Mouse (Mus musculus) hindbrain, embryonic 11.5 days (tissue): Measurements from ENCODE around the gene Myh1. TPM values are rescaled to one million over a fixed set of nuclear protein-coding genes. Genes with fewer than 3 reads are reported as not detected.

Source experiments
- ATAC-seq: fragments of 200-750 bp; cut with Nextera tagmentation; 2 replicates; pipeline ENCODE4 v1.8.0; 2017; ENCODE audit warnings: mild to moderate bottlenecking, moderate TSS enrichment, moderate library complexity; ENCODE audit not compliant: low FRiP score
- DNase-seq: peaks from one replicate; pipeline ENCODE4 v3.0.0-alpha.2; 2015; ENCODE audit warnings: low spot score
- H3K27ac ChIP-seq: fragments of 300-500 bp; sonication (generic); 2 replicates; pipeline ENCODE4 v1.5.1; 2014; ENCODE audit warnings: mild to moderate bottlenecking, low read depth, low read length
- H3K27me3 ChIP-seq: fragments of 300-500 bp; sonication (generic); 2 replicates; pipeline ENCODE4 v1.6.1; 2014; ENCODE audit warnings: mild to moderate bottlenecking, low read length, moderate library complexity, mixed read lengths; ENCODE audit not compliant: control insufficient read depth, insufficient read depth
- H3K36me3 ChIP-seq: fragments of 300-500 bp; sonication (generic); 2 replicates; pipeline ENCODE4 v1.6.1; 2014; ENCODE audit warnings: mild to moderate bottlenecking, low read length, moderate library complexity, mixed read lengths; ENCODE audit not compliant: control insufficient read depth, insufficient read depth
- H3K4me1 ChIP-seq: fragments of 300-500 bp; sonication (generic); replicated peaks from 2 replicates; pipeline ENCODE4 v1.6.1; 2014; ENCODE audit warnings: low read length, mixed read lengths; ENCODE audit not compliant: control insufficient read depth, insufficient read depth
- H3K4me2 ChIP-seq: fragments of 300-500 bp; sonication (generic); replicated peaks from 2 replicates; pipeline ENCODE4 v1.6.1; 2014; ENCODE audit warnings: mild to moderate bottlenecking, low read depth, low read length
- H3K4me3 ChIP-seq: fragments of 300-500 bp; sonication (generic); 2 replicates; pipeline ENCODE4 v1.5.1; 2014; ENCODE audit warnings: low read depth, low read length
- H3K9ac ChIP-seq: fragments of 300-500 bp; sonication (generic); 2 replicates; pipeline ENCODE4 v1.6.1; 2014; ENCODE audit warnings: low read depth, low read length
- H3K9me3 ChIP-seq: fragments of 300-500 bp; sonication (generic); 2 replicates; pipeline ENCODE4 v1.6.1; 2016; ENCODE audit warnings: low read length; ENCODE audit not compliant: control insufficient read depth
- WGBS: fragments of 180-500 bp; shearing (Covaris S2); extraction: QIAGEN DNeasy Blood & Tissue Kit; methylation state at CpG from one replicate; pipeline ENCODE4 v1.1.7; 2014; 5-methylcytosine and 5-hydroxymethylcytosine counted together
- polyA plus RNA-seq: library from polyadenylated mRNA; unstranded; fragments of >200 nt; fragmentation: Nextera tagmentation; extraction: Ambion mirVana; gene quantifications from 2 replicates; pipeline ENCODE4 v1.2.1, GENCODE M21; 2014

The Myh1 gene
- 0.03 and 0.04 TPM in 2 replicates for polyA plus RNA-seq

GRCm38 (mm10) chr11:67199752-67200151 is at the start of gene Myh1:
Gene Myh1, plus strand, starts transcription at chr11:67200052.
- H3K4me1 ChIP-seq: no peaks in the 10 kb centered on the region
- H3K9me3 ChIP-seq: no peaks in the 10 kb centered on the region
- H3K36me3 ChIP-seq: no peaks in the 10 kb centered on the region
- no peak within 1 kb of the TSS for H3K9ac ChIP-seq
- H3K4me2 ChIP-seq: no peak within 1 kb of the TSS
- ATAC-seq (no peak), DNase-seq (no peak)
- no peaks in the 10 kb centered on the region for H3K27me3 ChIP-seq
- no peak within 1 kb of the TSS for H3K27ac ChIP-seq
- H3K4me3 ChIP-seq: no peak within 1 kb of the TSS
- WGBS: 78% methylated on average over 4 of the region's 4 CpGs

GRCm38 (mm10) chr11:67150237-67150636 is 49.6 kb upstream of the Myh1 start:
- ATAC-seq: no peak

GRCm38 (mm10) chr11:67151159-67151558 is 48.7 kb upstream of the Myh1 start:
- 79% methylated on average over 3 of the region's 3 CpGs for WGBS
- Histone ChIP-seq H3K4me1 (no peaks in the 10 kb centered on the region), H3K36me3 (no peaks in the 10 kb centered on the region), H3K4me2 (no peak overlapping the region), H3K27ac (no peak overlapping the region), H3K9me3 (no peaks in the 10 kb centered on the region), H3K27me3 (no peaks in the 10 kb centered on the region), H3K4me3 (no peak overlapping the region), H3K9ac (no peak overlapping the region)
- no peak for DNase-seq
- no peak for ATAC-seq

More at GRCm38 (mm10) chr11:67150237-67150636, 49.6 kb upstream of the Myh1 start:
- Histone ChIP-seq H3K4me3 (no peak overlapping the region), H3K9me3 (no peaks in the 10 kb centered on the region), H3K4me1 (no peaks in the 10 kb centered on the region), H3K36me3 (no peaks in the 10 kb centered on the region), H3K27ac (no peak overlapping the region), H3K27me3 (no peaks in the 10 kb centered on the region), H3K9ac (no peak overlapping the region), H3K4me2 (no peak overlapping the region)
- WGBS: 95% methylated on average over 2 of the region's 2 CpGs
- DNase-seq: no peak

DNA sequence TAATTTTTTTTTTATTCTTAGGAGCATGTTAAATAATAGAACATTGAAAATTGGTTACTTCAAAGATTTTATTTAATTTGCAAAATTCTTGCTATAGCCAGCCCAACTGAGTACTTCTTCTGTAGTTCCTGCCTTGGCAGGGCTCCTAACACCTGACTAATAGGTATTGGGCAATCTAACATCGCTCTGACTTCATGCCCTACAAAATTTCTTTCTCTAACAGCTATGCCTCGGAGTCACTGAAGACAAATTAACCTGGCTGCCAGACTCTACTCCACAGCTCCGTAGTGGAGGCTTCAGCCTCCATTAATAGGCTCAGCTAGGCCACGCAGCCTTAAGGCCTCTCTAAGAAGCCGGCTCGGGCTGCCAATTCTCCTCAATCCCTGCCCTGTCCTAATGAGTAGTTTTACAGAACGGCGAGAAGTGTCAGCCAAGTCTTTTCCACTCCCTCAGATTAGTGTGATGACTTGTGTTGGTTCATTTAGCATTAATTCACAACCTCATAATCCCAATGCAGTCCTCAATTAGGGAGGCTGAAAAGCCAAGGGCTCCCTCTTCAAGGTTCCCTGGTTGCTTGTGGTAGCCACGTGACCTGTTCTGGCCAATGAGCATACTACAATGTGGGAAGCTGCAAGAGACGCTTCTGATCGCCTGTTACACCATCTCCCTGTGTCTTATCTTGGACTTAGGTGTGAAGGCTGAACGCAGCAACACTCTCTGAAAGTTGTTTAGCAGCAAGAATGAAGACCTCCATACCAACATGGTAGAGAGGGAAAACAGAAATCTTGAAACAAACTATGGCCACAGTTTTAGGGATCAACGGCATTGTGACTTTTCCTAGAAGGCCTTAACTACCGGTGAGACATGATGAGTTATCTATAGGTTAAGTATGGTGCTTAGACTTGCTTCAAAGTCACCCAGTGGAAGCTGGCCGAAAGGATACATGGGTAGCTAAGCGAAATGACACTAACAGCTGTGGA is 47.9 kb upstream of the Myh1 start:
- no peaks in the 10 kb centered on the region for H3K9me3 ChIP-seq
- H3K9ac ChIP-seq: no peak overlapping the region
- no peaks in the 10 kb centered on the region for H3K36me3 ChIP-seq
- 91% methylated on average over 16 of the region's 16 CpGs for WGBS
- H3K4me1 ChIP-seq: no peaks in the 10 kb centered on the region
- DNase-seq: no peak
- no peaks in the 10 kb centered on the region for H3K27me3 ChIP-seq
- no peak for ATAC-seq
- H3K27ac ChIP-seq: no peak overlapping the region
- H3K4me3 ChIP-seq: no peak overlapping the region
- H3K4me2 ChIP-seq: no peak overlapping the region

- DNase-seq: no peak
- H3K4me1 ChIP-seq: no peaks in the 10 kb centered on the region
- H3K9me3 ChIP-seq: no peaks in the 10 kb centered on the region
- no peak overlapping the region for H3K4me2 ChIP-seq
- no peak for ATAC-seq
- no peak overlapping the region for H3K4me3 ChIP-seq
- no peak overlapping the region for H3K9ac ChIP-seq
- WGBS: 16% methylated on average over 1 of the region's 1 CpGs
- H3K36me3 ChIP-seq: no peaks in the 10 kb centered on the region
- H3K27me3 ChIP-seq: no peaks in the 10 kb centered on the region
- no peak overlapping the region for H3K27ac ChIP-seq
Observed at GRCm38 (mm10) chr11:67153123-67153522, 46.7 kb upstream of the Myh1 start.

DNA sequence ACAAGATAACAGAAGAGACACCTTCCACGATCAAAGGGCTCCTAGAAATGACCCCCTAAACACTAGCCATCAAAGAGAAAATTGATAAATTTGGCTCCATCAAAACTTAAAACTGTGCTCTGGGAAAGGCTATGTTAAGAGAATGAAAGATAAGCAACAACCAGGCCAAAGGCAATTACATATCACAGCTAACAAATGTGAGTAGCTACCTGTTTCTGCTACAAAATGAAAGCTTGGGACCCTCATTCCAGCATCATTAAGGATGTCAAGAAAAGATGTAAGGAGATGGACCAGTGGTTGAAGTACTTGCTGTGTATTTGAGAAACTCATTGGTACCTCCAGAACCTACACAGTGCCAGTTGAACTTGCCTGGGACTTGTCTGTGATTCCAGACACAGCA is 46.0 kb upstream of the Myh1 start:
- H3K4me3 ChIP-seq: no peak overlapping the region
- 75% methylated on average over 1 of the region's 1 CpGs for WGBS
- H3K9ac ChIP-seq: no peak overlapping the region
- no peaks in the 10 kb centered on the region for H3K9me3 ChIP-seq
- ATAC-seq (no peak), DNase-seq (no peak)
- H3K36me3 ChIP-seq: no peaks in the 10 kb centered on the region
- no peak overlapping the region for H3K4me2 ChIP-seq
- H3K4me1 ChIP-seq: no peaks in the 10 kb centered on the region
- H3K27ac ChIP-seq: no peak overlapping the region
- no peaks in the 10 kb centered on the region for H3K27me3 ChIP-seq

DNA sequence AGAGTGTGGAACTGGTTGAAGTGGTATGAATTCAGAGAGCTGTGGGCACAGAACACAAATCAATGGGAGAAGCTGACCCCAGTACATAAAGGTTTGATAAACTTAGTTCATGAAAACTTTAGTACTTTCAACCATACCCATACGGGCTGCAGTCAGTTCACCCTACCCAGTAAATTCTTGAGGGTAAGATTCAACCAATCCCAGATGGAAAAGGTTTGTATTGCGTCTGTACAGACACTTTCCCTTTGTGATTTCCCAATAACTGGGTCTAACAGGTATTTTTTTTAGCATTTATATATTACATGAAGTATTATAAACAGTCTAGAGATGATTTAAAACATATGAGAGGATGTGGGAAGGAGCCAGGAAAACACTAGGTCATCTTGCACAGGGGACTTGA is 44.2 kb upstream of the Myh1 start:
- H3K27ac ChIP-seq: no peak overlapping the region
- no peaks in the 10 kb centered on the region for H3K4me1 ChIP-seq
- ATAC-seq (no peak), DNase-seq (no peak)
- no peak overlapping the region for H3K9ac ChIP-seq
- no peaks in the 10 kb centered on the region for H3K36me3 ChIP-seq
- no peaks in the 10 kb centered on the region for H3K27me3 ChIP-seq
- no peak overlapping the region for H3K4me3 ChIP-seq
- no peaks in the 10 kb centered on the region for H3K9me3 ChIP-seq
- 90% methylated on average over 2 of the region's 2 CpGs for WGBS
- H3K4me2 ChIP-seq: no peak overlapping the region

DNA sequence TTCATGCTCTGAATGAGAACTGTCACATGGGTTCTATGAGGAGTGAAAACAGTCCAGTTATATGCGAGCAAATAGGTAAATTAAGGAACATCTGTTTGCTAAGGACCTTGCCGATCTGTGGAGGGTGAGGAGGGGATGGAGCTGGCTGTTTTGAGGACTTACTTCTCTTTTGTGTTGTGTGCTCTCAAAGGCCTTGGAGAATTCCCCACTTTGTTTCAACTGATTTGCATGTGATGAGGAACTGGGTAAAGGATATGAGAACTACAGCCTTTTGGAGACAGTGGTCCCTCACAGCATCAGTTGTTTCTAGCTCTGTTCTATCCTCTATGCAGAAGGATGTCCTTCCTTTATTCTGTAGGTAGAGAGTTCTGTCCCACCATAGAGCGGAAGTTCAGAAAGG is 39.7 kb upstream of the Myh1 start:
- H3K27me3 ChIP-seq: no peaks in the 10 kb centered on the region
- DNase-seq: no peak
- H3K9ac ChIP-seq: no peak overlapping the region
- no peaks in the 10 kb centered on the region for H3K9me3 ChIP-seq
- no peak for ATAC-seq
- H3K36me3 ChIP-seq: no peaks in the 10 kb centered on the region
- H3K4me1 ChIP-seq: no peaks in the 10 kb centered on the region
- H3K27ac ChIP-seq: no peak overlapping the region
- no peak overlapping the region for H3K4me3 ChIP-seq
- 88% methylated on average over 3 of the region's 3 CpGs for WGBS
- no peak overlapping the region for H3K4me2 ChIP-seq

GRCm38 (mm10) chr11:67163701-67164100 is 36.2 kb upstream of the Myh1 start:
- Histone ChIP-seq H3K9ac (no peak overlapping the region), H3K4me2 (no peak overlapping the region), H3K27ac (no peak overlapping the region), H3K4me3 (no peak overlapping the region), H3K4me1 (no peaks in the 10 kb centered on the region), H3K9me3 (no peaks in the 10 kb centered on the region), H3K36me3 (no peaks in the 10 kb centered on the region), H3K27me3 (no peaks in the 10 kb centered on the region)
- ATAC-seq (no peak), DNase-seq (no peak)
- WGBS: 76% methylated on average over 4 of the region's 4 CpGs
